Mouse (Mus musculus): ENCODE measurements around the gene Atl2. TPM values are rescaled to one million over a fixed set of nuclear protein-coding genes. Genes with fewer than 3 reads are reported as not detected.

The Atl2 gene
- total and polyA plus RNA-seq, 3 experiments: 18.0 to 43.3 (median 37.1) TPM

- Histone ChIP-seq H3K27me3 (replicated peaks) (no peaks in the 10 kb centered on the region), H3K9ac (ENCODE audit: insufficient read depth, low read depth) (no peak overlapping the region), H3K79me2 (replicated peaks; ENCODE audit: control insufficient read depth, extremely low read depth, insufficient read depth, poor library complexity, severe bottlenecking) (no peaks in the 10 kb centered on the region), H3K4me2 (ENCODE audit: insufficient read depth, low read depth, poor library complexity, severe bottlenecking) (no peak overlapping the region), H3K9me3 (replicated peaks; ENCODE audit: low read length) (no peaks in the 10 kb centered on the region), H3K4me3 (replicated peaks in 1 of 3; ENCODE audit: low read depth in 2 of 3, low read length in 2 of 3, poor library complexity in 1 of 3) (no peak overlapping the region), H3K36me3 (replicated peaks in 1 of 2; ENCODE audit: control insufficient read depth in 1 of 2, insufficient read depth in 1 of 2, low read length in 1 of 2) (no peaks in the 10 kb centered on the region), H3K4me1 (ENCODE audit: control insufficient read depth in 1 of 2, insufficient read depth in 2 of 2) (peaks cover 0 to 3% of the 10 kb centered on the region in 2 experiments; a peak in 1 of 4 replicates), H3K27ac (ENCODE audit: insufficient read depth, low read depth) (no peak overlapping the region)
- TF ChIP-seq POLR2AphosphoS2 (IDR thresholded peaks at IDR 0.05; ENCODE audit: low read depth, low read length) (no peak), ZMIZ1 (IDR thresholded peaks at IDR 0.05; ENCODE audit: low read depth, low read length) (no peak), UBTF (IDR thresholded peaks at IDR 0.05; ENCODE audit: low read depth, low read length) (no peak), GABPA (IDR thresholded peaks at IDR 0.05; ENCODE audit: insufficient replicate concordance, low read depth, low read length) (no peak)
- dilution Hi-C loops (cut with MboI; ENCODE audit: extremely low pct_ligation_motif_present, extremely low pct_unique_long_range_greater_than_20kb, low sequenced_read_pairs): no loop called here
- no peak for DNase-seq (ENCODE audit: extremely low read depth)
- in situ Hi-C loops (cut with MboI; ENCODE audit: low pct_ligation_motif_present, low pct_unique_long_range_greater_than_20kb, low sequenced_read_pairs): no loop called here
These were observed 93.9 kb downstream of the Atl2 start for GRCm38 (mm10) chr17:79802056-79802455.

- no peaks in the 10 kb centered on the region for H3K27me3 ChIP-seq (replicated peaks)
- H3K79me2 ChIP-seq (replicated peaks; ENCODE audit: control insufficient read depth, extremely low read depth, insufficient read depth, poor library complexity, severe bottlenecking): no peaks in the 10 kb centered on the region
- H3K4me1 ChIP-seq (ENCODE audit: control insufficient read depth in 1 of 2, insufficient read depth in 2 of 2): peaks cover 0 to 3% of the 10 kb centered on the region in 2 experiments; a peak in 1 of 4 replicates
- TF ChIP-seq JUN (IDR thresholded peaks at IDR 0.05; ENCODE audit: insufficient read depth, low read depth, low read length) (no peak), ZNF384 (IDR thresholded peaks at IDR 0.05; ENCODE audit: low read depth, low read length) (no peak), MAFK (IDR thresholded peaks at IDR 0.05; ENCODE audit: insufficient replicate concordance, low read length) (no peak), RAD21 (IDR thresholded peaks at IDR 0.05; ENCODE audit: low read depth, low read length) (no peak), CHD2 (IDR thresholded peaks at IDR 0.05; ENCODE audit: low read length) (no peak), MAX (IDR thresholded peaks at IDR 0.05; ENCODE audit: low read length) (no peak), GABPA (IDR thresholded peaks at IDR 0.05; ENCODE audit: insufficient replicate concordance, low read depth, low read length) (no peak), MYC (IDR thresholded peaks at IDR 0.05; ENCODE audit: low read depth, low read length) (no peak)
- dilution Hi-C loops (cut with MboI; ENCODE audit: extremely low pct_ligation_motif_present, extremely low pct_unique_long_range_greater_than_20kb, low sequenced_read_pairs): no loop called here
- no peaks in the 10 kb centered on the region for H3K36me3 ChIP-seq (replicated peaks in 1 of 2; ENCODE audit: control insufficient read depth in 1 of 2, insufficient read depth in 1 of 2, low read length in 1 of 2)
- H3K4me3 ChIP-seq (replicated peaks in 1 of 3; ENCODE audit: low read depth in 2 of 3, low read length in 2 of 3, poor library complexity in 1 of 3): no peak overlapping the region
- no peak overlapping the region for H3K9ac ChIP-seq (ENCODE audit: insufficient read depth, low read depth)
- no peak for DNase-seq (ENCODE audit: extremely low read depth)
- no peak overlapping the region for H3K4me2 ChIP-seq (ENCODE audit: insufficient read depth, low read depth, poor library complexity, severe bottlenecking)
- no peak overlapping the region for H3K27ac ChIP-seq (ENCODE audit: insufficient read depth, low read depth)
- no peaks in the 10 kb centered on the region for H3K9me3 ChIP-seq (replicated peaks; ENCODE audit: low read length)
- in situ Hi-C loops (cut with MboI; ENCODE audit: low pct_ligation_motif_present, low pct_unique_long_range_greater_than_20kb, low sequenced_read_pairs): no loop called here
These were observed 97.1 kb downstream of the Atl2 start for GRCm38 (mm10) chr17:79798831-79799230.

Other genes with a start within 250 kb of the Atl2 start
- not detected in 2 replicates for gene Cyp1b1, start 181.1 kb downstream of the Atl2 start, total RNA-seq (2012; rRNA removed)
- gene Cyp1b1, start 181.1 kb downstream of the Atl2 start, total RNA-seq (2014; rRNA removed): not detected in 2 replicates
- not detected in 2 replicates for gene Cyp1b1, start 181.1 kb downstream of the Atl2 start, polyA plus RNA-seq (2012; ENCODE audit: insufficient read length, low read depth)
- gene Hnrnpll, start 166.2 kb upstream of the Atl2 start, total RNA-seq (2012; rRNA removed): 24.1 and 26.1 TPM in 2 replicates
- gene Hnrnpll, start 166.2 kb upstream of the Atl2 start, total RNA-seq (2014; rRNA removed): 22.3 and 24.2 TPM in 2 replicates
- gene Hnrnpll, start 166.2 kb upstream of the Atl2 start, polyA plus RNA-seq (2012; ENCODE audit: insufficient read length, low read depth): 14.4 TPM in 2 replicates
- not detected in 2 replicates for gene Galm, start 231.3 kb upstream of the Atl2 start, total RNA-seq (2012; rRNA removed)
- gene Galm, start 231.3 kb upstream of the Atl2 start, total RNA-seq (2014; rRNA removed): 0.09 TPM in 1 of 2 replicates, not detected in the other
- gene Galm, start 231.3 kb upstream of the Atl2 start, polyA plus RNA-seq (2012; ENCODE audit: insufficient read length, low read depth): not detected in 2 replicates

Measured in CH12.LX (cell line).